Mouse (Mus musculus) CH12.LX (cell line): ENCODE measurements around the gene Zdhhc6. TPM values are rescaled to one million over a fixed set of nuclear protein-coding genes. Genes with fewer than 3 reads are reported as not detected.

Experiments used
- DNase-seq: peaks from one replicate; pipeline ENCODE4 v3.0.0-alpha.2; 2013; ENCODE audit errors: extremely low read depth
- H3K27ac ChIP-seq: 2 replicates; pipeline ENCODE4 v1.5.1; 2012; ENCODE audit warnings: low read depth, mild to moderate bottlenecking, control low read depth, moderate library complexity; ENCODE audit not compliant: insufficient read depth
- H3K27me3 ChIP-seq: replicated peaks from 2 replicates; pipeline ENCODE3; 2012; ENCODE audit warnings: inconsistent platforms
- H3K36me3 ChIP-seq, 2 experiments: replicated peaks in 1 of 2; 2 replicates each; pipeline versions ENCODE3 to v1.6.1; 2012; ENCODE audit warnings: inconsistent platforms in 1 of 2, low read length in 1 of 2, mild to moderate bottlenecking in 1 of 2, mixed read lengths in 1 of 2, moderate library complexity in 1 of 2; ENCODE audit not compliant: control insufficient read depth in 1 of 2, insufficient read depth in 1 of 2
- H3K4me1 ChIP-seq, 2 experiments: 2 replicates each; pipeline ENCODE4 v1.6.1; 2012; ENCODE audit warnings: inconsistent platforms in 1 of 2, moderate library complexity in 1 of 2; ENCODE audit not compliant: insufficient read depth in 2 of 2, control insufficient read depth in 1 of 2
- H3K4me2 ChIP-seq: 2 replicates; pipeline ENCODE4 v1.6.1; 2012; ENCODE audit warnings: low read depth, mild to moderate bottlenecking, control low read depth; ENCODE audit not compliant: poor library complexity, insufficient read depth, severe bottlenecking
- H3K4me3 ChIP-seq, 3 experiments: fragments of 150-350 bp in 1 of 3; sonication (generic) in 1 of 3; replicated peaks in 1 of 3; 2 replicates each; pipeline versions ENCODE3 to v1.5.1; 2011 to 2012; ENCODE audit warnings: low read depth in 2 of 3, low read length in 2 of 3, mild to moderate bottlenecking in 2 of 3, moderate library complexity in 2 of 3, control low read depth in 1 of 3, improper control_type of control experiment in 1 of 3, inconsistent platforms in 1 of 3, mixed read lengths in 1 of 3; ENCODE audit not compliant: poor library complexity in 1 of 3
- H3K79me2 ChIP-seq: replicated peaks from 2 replicates; pipeline ENCODE4 v1.6.1; 2012; ENCODE audit warnings: mild to moderate bottlenecking, moderate library complexity; ENCODE audit not compliant: control insufficient read depth, poor library complexity, insufficient read depth, severe bottlenecking; ENCODE audit errors: extremely low read depth
- H3K9ac ChIP-seq: 2 replicates; pipeline ENCODE4 v1.6.1; 2012; ENCODE audit warnings: low read depth, mild to moderate bottlenecking, control low read depth, moderate library complexity; ENCODE audit not compliant: insufficient read depth
- H3K9me3 ChIP-seq: replicated peaks from 2 replicates; pipeline ENCODE3; 2012; ENCODE audit warnings: low read length, inconsistent platforms, mixed read lengths
- BHLHE40 ChIP-seq: IDR thresholded peaks from 2 replicates; pipeline ENCODE4 v1.6.1; 2011; ENCODE audit warnings: mild to moderate bottlenecking, low read depth, low read length, improper control_type of control experiment
- CHD1 ChIP-seq: IDR thresholded peaks from 2 replicates; pipeline ENCODE4 v1.6.1; 2012; ENCODE audit warnings: low read depth, low read length, improper control_type of control experiment, inconsistent platforms
- CTCF ChIP-seq, 2 experiments: IDR thresholded peaks in 1 of 2; conservative IDR thresholded peaks in 1 of 2; 2 replicates each; pipeline ENCODE4 v1.5.1; 2011 to 2012; ENCODE audit warnings: low read depth in 2 of 2, low read length in 2 of 2, improper control_type of control experiment in 1 of 2, inconsistent platforms in 1 of 2, mild to moderate bottlenecking in 1 of 2, moderate library complexity in 1 of 2
- ELF1 ChIP-seq: IDR thresholded peaks from 2 replicates; pipeline ENCODE4 v1.6.1; 2014; ENCODE audit warnings: low read depth, mild to moderate bottlenecking, inconsistent platforms, low read length, improper control_type of control experiment
- HCFC1 ChIP-seq: IDR thresholded peaks from 2 replicates; pipeline ENCODE4 v1.6.1; 2012; ENCODE audit warnings: low read depth, mild to moderate bottlenecking, inconsistent platforms, low read length, improper control_type of control experiment
- IRF4 ChIP-seq: IDR thresholded peaks from 2 replicates; pipeline ENCODE4 v1.6.1; 2014; ENCODE audit warnings: low read depth, mild to moderate bottlenecking, inconsistent platforms, low read length, improper control_type of control experiment
- KAT2A ChIP-seq: IDR thresholded peaks from 2 replicates; pipeline ENCODE4 v1.6.1; 2012; ENCODE audit warnings: low read length, improper control_type of control experiment, inconsistent platforms; ENCODE audit not compliant: insufficient replicate concordance
- MAFK ChIP-seq: IDR thresholded peaks from 2 replicates; pipeline ENCODE4 v1.6.1; 2011; ENCODE audit warnings: low read length, improper control_type of control experiment; ENCODE audit not compliant: insufficient replicate concordance
- MAX ChIP-seq: IDR thresholded peaks from 2 replicates; pipeline ENCODE4 v1.6.1; 2011; ENCODE audit warnings: low read length, improper control_type of control experiment
- MAZ ChIP-seq: IDR thresholded peaks from 2 replicates; pipeline ENCODE4 v1.6.1; 2012; ENCODE audit warnings: low read depth, mild to moderate bottlenecking, inconsistent platforms, low read length, improper control_type of control experiment, moderate library complexity
- MEF2A ChIP-seq: IDR thresholded peaks from 2 replicates; pipeline ENCODE4 v1.6.1; 2014; ENCODE audit warnings: low read depth, mild to moderate bottlenecking, inconsistent platforms, low read length, improper control_type of control experiment, borderline replicate concordance
- MXI1 ChIP-seq: IDR thresholded peaks from 2 replicates; pipeline ENCODE4 v1.6.1; 2011; ENCODE audit warnings: mild to moderate bottlenecking, low read depth, low read length, improper control_type of control experiment
- NRF1 ChIP-seq: IDR thresholded peaks from 2 replicates; pipeline ENCODE4 v1.6.1; 2014; ENCODE audit warnings: low read depth, mild to moderate bottlenecking, inconsistent platforms, low read length, improper control_type of control experiment, moderate library complexity
- POLR2A ChIP-seq: IDR thresholded peaks from 2 replicates; pipeline ENCODE4 v1.6.1; 2011; ENCODE audit warnings: low read depth, mild to moderate bottlenecking, improper control_type of control experiment, low read length
- RAD21 ChIP-seq: IDR thresholded peaks from 2 replicates; pipeline ENCODE4 v1.6.1; 2011; ENCODE audit warnings: low read depth, mild to moderate bottlenecking, low read length, improper control_type of control experiment, moderate library complexity
- SIN3A ChIP-seq: IDR thresholded peaks from 2 replicates; pipeline ENCODE4 v1.6.1; 2012; ENCODE audit warnings: low read length, improper control_type of control experiment, inconsistent platforms
- TBP ChIP-seq: conservative IDR thresholded peaks from 2 replicates; pipeline ENCODE4 v1.6.1; 2011; ENCODE audit warnings: low read depth, low read length, improper control_type of control experiment
- TCF12 ChIP-seq: IDR thresholded peaks from 2 replicates; pipeline ENCODE4 v1.6.1; 2014; ENCODE audit warnings: low read depth, mild to moderate bottlenecking, inconsistent platforms, low read length, improper control_type of control experiment
- UBTF ChIP-seq: IDR thresholded peaks from 2 replicates; pipeline ENCODE4 v1.6.1; 2012; ENCODE audit warnings: low read depth, mild to moderate bottlenecking, inconsistent platforms, low read length, improper control_type of control experiment, moderate library complexity
- USF1 ChIP-seq: IDR thresholded peaks from 2 replicates; pipeline ENCODE4 v1.6.1; 2014; ENCODE audit warnings: low read depth, mild to moderate bottlenecking, inconsistent platforms, low read length, improper control_type of control experiment
- ZC3H11A ChIP-seq: IDR thresholded peaks from 2 replicates; pipeline ENCODE4 v1.6.1; 2012; ENCODE audit warnings: low read depth, mild to moderate bottlenecking, inconsistent platforms, low read length, improper control_type of control experiment
- ZMIZ1 ChIP-seq: IDR thresholded peaks from 2 replicates; pipeline ENCODE4 v1.6.1; 2012; ENCODE audit warnings: low read depth, mild to moderate bottlenecking, inconsistent platforms, low read length, improper control_type of control experiment
- ZNF384 ChIP-seq: IDR thresholded peaks from 2 replicates; pipeline ENCODE4 v1.6.1; 2012; ENCODE audit warnings: low read depth, low read length, improper control_type of control experiment, inconsistent platforms
- dilution Hi-C: fragments of 300-500 bp; cut with MboI; formaldehyde crosslinking; loops from 2 replicates; pipeline ENCODE4 v1.14.3; 2020; ENCODE audit warnings: low sequenced_read_pairs; ENCODE audit not compliant: extremely low pct_unique_long_range_greater_than_20kb, extremely low pct_ligation_motif_present
- in situ Hi-C: fragments of 300-500 bp; cut with MboI; formaldehyde crosslinking; loops from 3 replicates; pipeline ENCODE4 v1.14.3; 2019; ENCODE audit warnings: low sequenced_read_pairs, low pct_ligation_motif_present, low pct_unique_long_range_greater_than_20kb, mixed read lengths
- polyA plus RNA-seq: library from polyadenylated mRNA; unstranded; fragments of >175 nt; gene quantifications from 2 replicates; pipeline ENCODE4 v1.2.1, GENCODE M21; 2012; ENCODE audit warnings: low read depth; ENCODE audit not compliant: insufficient read length
- total RNA-seq, 2 experiments: library from RNA; depleted of rRNA; stranded (reverse); fragments of 300-350 nt in 1 of 2; fragments of >200 nt in 1 of 2; gene quantifications; 2 replicates each; pipeline ENCODE4 v1.2.3; 2012 to 2014

Gene Zdhhc6
- total and polyA plus RNA-seq, 3 experiments = 101 to 143 (median 101) TPM

- H3K9ac ChIP-seq = peak within 1 kb of the TSS; percentile 59
- no peaks in the 10 kb centered on the region for H3K27me3 ChIP-seq
- peak within 1 kb of the TSS; percentile 90 for H3K4me2 ChIP-seq
- H3K27ac ChIP-seq = peak within 1 kb of the TSS; percentile 53
- in situ Hi-C loops (loop anchor here (10.0 kb wide), 1 partner anchor 221 kb away; no protein-coding TSS in a partner anchor), dilution Hi-C loops (no loop called here)
- H3K4me1 ChIP-seq = peaks cover 3 to 40% of the 10 kb centered on the region in 2 experiments
- TF ChIP-seq ZNF384 (no peak), BHLHE40 (no peak), ELF1 (peak; percentile 96), USF1 (no peak), POLR2A (peak; percentile 83), ZC3H11A (no peak), MAX (0 out of 2 replicates have a peak, but pooled peaks have one; percentile 31), ZMIZ1 (no peak), IRF4 (peak; percentile 59; the same call in 1 of the 2 replicates), KAT2A (peak; percentile 72; the same call in 1 of the 2 replicates), MAZ (no peak), MXI1 (no peak), MEF2A (peak; percentile 22; the same call in 1 of the 2 replicates), CTCF (conservative IDR thresholded peaks at IDR 0.05 in 1 of 2, IDR thresholded peaks at IDR 0.05 in 1 of 2; ENCODE audit: low read depth in 2 of 2, low read length in 2 of 2) (peak; percentile 10 to 55; a peak in 2 of 4 replicates), RAD21 (no peak), HCFC1 (peak; percentile 86), UBTF (peak; percentile 62; the same call in 1 of the 2 replicates), CHD1 (no peak), MAFK (no peak), NRF1 (no peak), TCF12 (peak; percentile 49; the same call in 1 of the 2 replicates), TBP (peak; percentile 34; the same call in 1 of the 2 replicates), SIN3A (no peak; the same call in none of the 2 replicates)
- peak within 1 kb of the TSS; percentile 82 to 99 (median 94) for H3K4me3 ChIP-seq
- peaks cover 59% of the 10 kb centered on the region for H3K79me2 ChIP-seq
- peaks cover 8 to 21% of the 10 kb centered on the region in 2 experiments for H3K36me3 ChIP-seq
- DNase-seq = peak; percentile 87
- H3K9me3 ChIP-seq = no peaks in the 10 kb centered on the region
Measured at GRCm38 (mm10) chr19:55316109-55316714, 380 bp upstream of the Zdhhc6 start, which contains the start of gene Vti1a. TSS of gene Vti1a (plus strand) at chr19:55316295.
